Mouse (Mus musculus): ENCODE measurements around the gene P2rx7.

DNA sequence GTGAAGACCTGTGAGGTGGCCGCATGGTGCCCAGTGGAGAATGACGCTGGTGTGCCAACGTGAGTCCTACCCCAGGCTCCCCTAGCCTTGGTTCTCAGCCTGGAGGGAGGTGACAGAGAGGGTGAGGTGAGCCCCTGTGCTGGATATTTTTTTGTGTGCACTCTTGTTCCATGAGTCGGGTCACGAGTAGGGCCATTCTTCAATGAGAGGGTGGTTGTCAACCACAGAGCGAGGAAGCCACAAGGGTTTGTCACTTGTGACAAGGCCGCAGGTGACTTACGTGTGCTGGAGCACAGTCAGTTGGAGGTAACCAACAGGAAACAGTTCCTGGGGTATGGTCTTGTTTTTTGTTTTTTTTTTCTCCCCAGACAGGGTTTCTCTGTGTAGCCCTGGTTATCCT, 75.5 kb downstream of the P2rx7 start:
- TF ChIP-seq CTCF (IDR thresholded peaks at IDR 0.05; ENCODE audit: control insufficient read depth, insufficient read depth, low read length) (no peak), POLR2A (IDR thresholded peaks at IDR 0.05; ENCODE audit: borderline replicate concordance, control insufficient read depth, low read depth, low read length) (no peak)
